Mouse (Mus musculus) bone marrow, adult 2 months (tissue): ENCODE data around the gene Thoc3.

Experiments
- CTCF ChIP-seq: fragments of 200-500 bp; IDR thresholded peaks from 2 replicates; pipeline ENCODE4 v1.5.1; 2011; ENCODE audit warnings: low read length, control low read depth; ENCODE audit not compliant: control insufficient read depth, insufficient read depth
- POLR2A ChIP-seq: fragments of 200-500 bp; IDR thresholded peaks from 2 replicates; pipeline ENCODE4 v1.6.1; 2011; ENCODE audit warnings: low read depth, mild to moderate bottlenecking, control low read depth, low read length, borderline replicate concordance; ENCODE audit not compliant: control insufficient read depth

DNA sequence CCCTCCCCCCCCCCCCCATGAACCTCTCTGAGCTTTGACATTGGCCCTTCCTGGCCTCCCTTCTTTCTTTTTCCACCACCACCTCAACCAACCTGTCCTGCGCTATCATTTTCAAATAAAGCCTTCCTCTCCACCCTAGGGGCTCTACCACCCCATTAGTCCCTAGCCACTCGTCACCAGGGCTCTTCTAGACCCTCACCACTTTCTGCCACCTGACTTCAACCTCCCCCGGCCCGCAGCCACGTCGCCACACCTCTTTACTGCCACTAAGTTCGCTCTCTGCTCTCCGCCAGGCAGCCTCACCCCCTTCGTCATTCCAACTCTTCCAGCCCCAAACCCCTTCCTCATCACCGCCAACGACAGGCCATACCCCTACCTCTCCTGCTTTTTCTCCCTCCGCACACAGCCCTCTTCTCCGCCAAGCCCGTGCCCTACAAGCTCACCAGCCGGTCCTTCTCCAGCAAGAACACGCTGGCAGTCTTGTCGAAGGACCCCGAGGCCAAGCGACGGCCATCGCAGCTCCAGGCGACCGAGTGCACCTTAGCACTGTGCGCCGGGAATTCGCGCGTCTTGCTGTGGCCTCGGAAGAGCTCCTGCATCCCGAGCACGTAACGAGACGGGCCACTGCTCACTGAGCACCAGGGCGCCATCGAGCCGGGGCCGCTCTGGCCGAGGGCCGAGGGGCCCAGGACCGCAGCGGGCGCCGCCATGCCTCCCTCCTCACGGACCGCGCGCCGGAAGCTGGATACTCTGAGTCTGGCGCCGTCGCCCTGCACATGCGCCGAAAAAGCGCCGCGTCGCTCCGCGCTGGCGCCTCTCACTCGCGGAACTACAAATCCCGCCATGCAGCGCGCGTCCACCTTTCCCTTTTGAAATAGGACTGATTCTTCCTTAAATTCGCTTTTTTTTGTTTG is at the start of gene Thoc3:
- no peak for TF ChIP-seq CTCF
- peak; percentile 79; the same call in 1 of the 2 replicates for TF ChIP-seq POLR2A
